Mouse (Mus musculus) liver, adult 2 months (tissue): ENCODE measurements at regions not wholly inside any gene's neighbourhood (a gene's known extent, or its start where the extent isn't known, plus 50 kb on each side); places are given as distances from the start of the nearest gene placed in this dataset.

Source experiments
- CTCF ChIP-seq: fragments of 200-500 bp; IDR thresholded peaks from 2 replicates; pipeline ENCODE4 v1.5.1; 2011; ENCODE audit warnings: low read depth, low read length, control low read depth
- POLR2A ChIP-seq: fragments of 200-500 bp; IDR thresholded peaks from 2 replicates; pipeline ENCODE4 v1.6.1; 2011; ENCODE audit warnings: low read length, control low read depth; ENCODE audit not compliant: insufficient read depth; ENCODE audit errors: extremely low read depth

DNA sequence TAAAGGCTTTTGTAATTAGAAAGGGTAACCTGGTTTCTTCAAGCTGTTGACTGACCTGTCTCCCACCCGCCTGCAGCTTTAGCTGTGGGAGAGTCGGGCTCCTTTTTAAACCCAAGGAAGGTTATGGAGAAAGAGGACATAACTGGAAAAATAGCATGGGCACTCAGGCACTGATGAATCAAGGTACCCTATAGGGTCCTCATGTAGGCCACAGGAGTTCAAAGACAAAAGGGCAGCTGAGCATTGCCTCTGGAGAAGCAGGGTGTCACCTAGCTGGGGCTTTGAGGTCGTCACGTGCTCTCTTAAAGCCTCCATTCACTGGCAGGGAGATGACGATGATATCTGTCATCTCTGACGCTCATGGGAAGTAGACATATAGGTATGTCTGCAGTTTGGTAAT is 68.4 kb upstream of the Habp2 start:
- no peak for TF ChIP-seq POLR2A
- TF ChIP-seq CTCF, result no peak
